Mouse (Mus musculus) lung, postnatal 0 days (tissue): ENCODE data around the gene Galnt9.

Experiments used
- CTCF ChIP-seq: IDR thresholded peaks from 2 replicates; pipeline ENCODE4 v1.5.1; 2016; ENCODE audit warnings: antibody characterized with exemption, mild to moderate bottlenecking
- EP300 ChIP-seq: IDR thresholded peaks from 2 replicates; pipeline ENCODE4 v1.6.1; 2016; ENCODE audit warnings: antibody characterized with exemption, mild to moderate bottlenecking, control low read depth

DNA sequence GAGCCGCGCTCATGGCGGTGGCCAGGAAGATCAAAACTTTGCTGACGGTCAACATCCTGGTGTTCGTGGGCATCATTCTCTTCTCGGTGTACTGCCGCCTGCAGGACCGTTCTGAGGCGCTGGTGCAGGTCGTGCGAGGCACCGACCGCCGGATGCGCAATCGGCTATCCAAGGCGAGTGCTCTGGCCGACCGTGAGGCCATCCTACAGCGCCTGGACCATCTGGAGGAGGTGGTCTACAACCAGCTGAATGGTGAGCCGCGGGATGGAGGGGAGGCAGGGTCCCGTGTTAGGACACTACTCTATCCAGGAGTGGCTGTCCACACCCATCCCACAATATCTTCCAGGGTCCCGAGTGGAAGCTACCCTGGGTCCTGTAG, 525 bp downstream of the Galnt9 start:
- TF ChIP-seq CTCF (peak; percentile 9; the same call in 1 of the 2 replicates), EP300 (no peak)
